Mouse (Mus musculus): ENCODE data around the gene Usp42. TPM values are rescaled to one million over a fixed set of nuclear protein-coding genes. Genes with fewer than 3 reads are reported as not detected.
A peak's percentile ranks its signal among the peaks of the same experiment; 100 is the strongest.

The Usp42 gene
- polyA plus RNA-seq, 1 experiment from 2014 or later, result 15.4 TPM

- Histone ChIP-seq H3K9ac (no peak overlapping the region), H3K4me2 (replicated peaks) (no peak overlapping the region), H3K36me3 (peaks cover 11% of the 10 kb centered on the region; the same call in 1 of the 2 replicates), H3K27ac (no peak overlapping the region), H3K9me3 (no peaks in the 10 kb centered on the region), H3K27me3 (replicated peaks) (no peaks in the 10 kb centered on the region), H3K4me1 (replicated peaks) (peaks cover 5% of the 10 kb centered on the region; the same call in 1 of the 2 replicates), H3K4me3 (replicated peaks) (no peak overlapping the region)
- 79% methylated on average over 8 of the region's 8 CpGs for whole genome bisulfite sequencing
- no peak for ATAC-seq
Measured at GRCm38 (mm10) chr5:143684911-143685390, 47.1 kb downstream of the Usp42 start.

DNA sequence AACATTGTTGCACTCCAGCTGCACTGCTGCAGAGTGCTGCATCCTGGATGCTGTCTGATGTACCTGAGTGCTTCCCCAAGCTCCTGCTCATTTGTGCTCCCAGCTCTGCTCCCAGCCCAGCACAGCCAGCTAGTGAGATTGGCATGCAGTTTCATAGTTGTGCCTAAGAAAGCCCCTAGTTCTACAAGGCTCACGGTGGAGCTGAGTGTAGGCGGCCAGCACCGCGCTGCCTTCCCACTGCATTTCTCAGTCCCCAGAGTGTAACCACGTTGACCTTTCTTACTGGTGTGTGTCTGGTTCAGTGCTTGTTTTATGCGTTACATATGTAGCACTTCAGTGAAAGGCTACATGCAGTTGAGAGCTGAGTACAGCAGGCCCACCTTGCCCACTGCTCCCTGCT lies 48.4 kb downstream of the Usp42 start:
- Histone ChIP-seq H3K4me1 (replicated peaks) (peaks cover 9% of the 10 kb centered on the region; the same call in 1 of the 2 replicates), H3K4me3 (replicated peaks) (no peak overlapping the region), H3K9me3 (no peaks in the 10 kb centered on the region), H3K4me2 (replicated peaks) (no peak overlapping the region), H3K27ac (no peak overlapping the region), H3K9ac (no peak overlapping the region), H3K36me3 (peaks cover 11% of the 10 kb centered on the region; the same call in 1 of the 2 replicates), H3K27me3 (replicated peaks) (no peaks in the 10 kb centered on the region)
- WGBS, result 64% methylated on average over 6 of the region's 6 CpGs
- no peak for ATAC-seq

- Histone ChIP-seq H3K4me3 (replicated peaks) (no peak overlapping the region), H3K4me2 (replicated peaks) (no peak overlapping the region), H3K27ac (no peak overlapping the region), H3K27me3 (replicated peaks) (no peaks in the 10 kb centered on the region), H3K9ac (no peak overlapping the region), H3K9me3 (no peaks in the 10 kb centered on the region), H3K4me1 (replicated peaks) (peaks cover 24% of the 10 kb centered on the region), H3K36me3 (no peaks in the 10 kb centered on the region)
- WGBS, result 64% methylated on average over 6 of the region's 6 CpGs
- ATAC-seq, result no peak
Measured at GRCm38 (mm10) chr5:143679654-143680053, 52.4 kb downstream of the Usp42 start.

- Histone ChIP-seq H3K9ac (no peak overlapping the region), H3K9me3 (no peaks in the 10 kb centered on the region), H3K4me2 (replicated peaks) (no peak overlapping the region), H3K4me3 (replicated peaks) (no peak overlapping the region), H3K4me1 (replicated peaks) (peaks cover 21% of the 10 kb centered on the region), H3K36me3 (no peaks in the 10 kb centered on the region), H3K27me3 (replicated peaks) (no peaks in the 10 kb centered on the region), H3K27ac (no peak overlapping the region; the same call in 1 of the 2 replicates)
- 35% methylated on average over 6 of the region's 6 CpGs for WGBS
- no peak; the same call in 1 of the 2 replicates for ATAC-seq
Measured at GRCm38 (mm10) chr5:143678634-143679271, 53.3 kb downstream of the Usp42 start.

DNA sequence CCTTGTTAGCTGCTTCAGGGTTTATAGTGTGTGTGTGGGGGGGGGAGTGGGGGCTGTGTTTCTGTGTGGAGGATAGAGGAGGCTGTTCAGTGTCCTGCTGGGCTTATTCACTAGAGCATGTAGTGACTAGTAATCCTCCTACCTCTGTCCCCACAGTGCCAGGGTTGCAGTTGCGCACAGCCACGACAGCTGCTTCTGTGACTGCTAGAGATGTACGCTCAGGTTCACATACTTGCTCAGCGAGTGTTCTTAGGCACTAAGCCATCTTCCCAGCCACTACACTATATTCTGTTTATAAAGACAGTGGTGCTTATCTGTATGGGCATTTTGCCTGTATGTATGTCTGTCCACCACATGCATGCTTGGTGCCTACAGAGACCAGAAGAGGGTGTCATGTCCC lies 54.7 kb downstream of the Usp42 start:
- no peaks in the 10 kb centered on the region for H3K36me3 ChIP-seq
- 60% methylated on average over 4 of the region's 4 CpGs for WGBS
- H3K4me1 ChIP-seq (replicated peaks), result peaks cover 19% of the 10 kb centered on the region
- no peaks in the 10 kb centered on the region for H3K27me3 ChIP-seq (replicated peaks)
- H3K4me3 ChIP-seq (replicated peaks), result no peak overlapping the region
- no peak overlapping the region for H3K9ac ChIP-seq
- no peak overlapping the region for H3K4me2 ChIP-seq (replicated peaks)
- no peaks in the 10 kb centered on the region for H3K9me3 ChIP-seq
- H3K27ac ChIP-seq, result no peak overlapping the region
- no peak for ATAC-seq

DNA sequence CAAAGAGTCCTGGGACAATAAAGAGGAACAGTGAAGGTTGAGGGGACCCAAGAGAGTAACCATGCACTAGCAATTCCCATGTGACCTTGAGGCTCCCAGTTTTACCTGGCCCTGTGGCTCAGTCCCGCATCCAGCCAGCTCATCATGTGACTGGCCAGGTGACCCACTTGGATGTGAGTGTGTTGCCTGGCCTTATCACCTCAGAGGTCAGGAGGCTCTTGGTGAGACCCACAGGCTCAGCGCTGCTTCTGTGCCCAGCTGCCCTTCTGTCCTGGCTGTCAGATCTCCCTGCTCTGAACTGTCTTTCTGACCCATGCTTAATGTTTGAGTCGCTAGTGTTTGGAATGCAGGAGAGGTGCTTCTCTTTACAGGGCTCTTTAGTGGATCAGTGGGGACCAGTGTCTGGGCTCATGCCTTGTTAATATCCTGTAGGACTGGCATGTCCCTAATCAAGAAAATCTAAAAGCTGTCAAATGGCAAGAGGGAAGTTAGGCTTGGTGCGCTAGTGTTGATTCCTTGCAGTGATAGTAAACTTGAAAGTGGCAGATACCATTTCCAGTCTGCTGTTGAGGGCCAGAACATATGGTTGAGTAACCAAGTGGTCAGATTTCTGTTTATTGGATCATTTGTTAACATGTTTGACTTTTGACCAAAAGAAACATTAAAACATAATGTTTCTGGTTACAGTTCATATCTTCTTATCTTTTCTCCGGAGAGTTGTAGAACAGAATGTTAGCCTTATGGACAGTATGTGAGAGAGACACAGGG lies 55.7 kb downstream of the Usp42 start:
- WGBS, result 53% methylated on average over 5 of the region's 5 CpGs
- Histone ChIP-seq H3K9me3 (no peaks in the 10 kb centered on the region), H3K4me2 (replicated peaks) (no peak overlapping the region), H3K36me3 (no peaks in the 10 kb centered on the region), H3K27me3 (replicated peaks) (no peaks in the 10 kb centered on the region), H3K4me1 (replicated peaks) (peaks cover 19% of the 10 kb centered on the region), H3K9ac (no peak overlapping the region), H3K27ac (no peak overlapping the region), H3K4me3 (replicated peaks) (no peak overlapping the region)
- ATAC-seq, result 0 out of 2 replicates have a peak, but pooled peaks have one; percentile 28

DNA sequence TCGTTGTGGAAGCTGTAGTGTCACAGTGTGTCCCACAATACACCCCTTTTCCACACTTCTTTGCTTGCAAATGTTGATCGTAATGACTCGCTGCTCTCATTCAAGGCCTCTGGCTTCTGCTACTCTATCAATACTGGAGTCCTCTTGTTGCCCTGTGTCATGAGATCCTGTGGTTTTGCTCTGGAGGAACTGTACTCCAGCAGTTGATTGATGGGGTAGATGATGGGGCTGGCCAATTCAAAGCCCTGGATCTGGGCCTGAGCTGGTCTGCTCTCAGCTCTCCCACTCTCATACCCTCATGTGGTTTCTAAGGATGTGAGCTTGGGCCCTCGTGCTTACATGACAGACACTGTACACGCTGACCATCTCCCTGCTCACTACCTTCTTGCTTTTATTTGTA lies 57.5 kb downstream of the Usp42 start:
- 59% methylated on average over 5 of the region's 5 CpGs for WGBS
- ATAC-seq, result no peak
- peaks cover 19% of the 10 kb centered on the region for H3K4me1 ChIP-seq (replicated peaks)
- H3K9me3 ChIP-seq, result no peaks in the 10 kb centered on the region
- H3K9ac ChIP-seq, result no peak overlapping the region
- no peak overlapping the region for H3K4me2 ChIP-seq (replicated peaks)
- H3K27ac ChIP-seq, result no peak overlapping the region
- no peaks in the 10 kb centered on the region for H3K36me3 ChIP-seq
- H3K27me3 ChIP-seq (replicated peaks), result no peaks in the 10 kb centered on the region
- no peak overlapping the region for H3K4me3 ChIP-seq (replicated peaks)

GRCm38 (mm10) chr5:143670740-143671415 lies 61.2 kb downstream of the Usp42 start:
- Histone ChIP-seq H3K9me3 (no peaks in the 10 kb centered on the region), H3K9ac (no peak overlapping the region), H3K36me3 (no peaks in the 10 kb centered on the region), H3K4me3 (replicated peaks) (no peak overlapping the region), H3K4me1 (replicated peaks) (no peaks in the 10 kb centered on the region), H3K27me3 (replicated peaks) (no peaks in the 10 kb centered on the region), H3K4me2 (replicated peaks) (no peak overlapping the region), H3K27ac (no peak overlapping the region)
- WGBS, result 76% methylated on average over 6 of the region's 6 CpGs
- ATAC-seq, result no peak

- Histone ChIP-seq H3K36me3 (no peaks in the 10 kb centered on the region), H3K27me3 (replicated peaks) (no peaks in the 10 kb centered on the region), H3K9ac (no peak overlapping the region), H3K4me3 (replicated peaks) (no peak overlapping the region), H3K9me3 (no peaks in the 10 kb centered on the region), H3K4me1 (replicated peaks) (no peaks in the 10 kb centered on the region), H3K4me2 (replicated peaks) (no peak overlapping the region), H3K27ac (peak overlapping the region; percentile 57; the same call in 1 of the 2 replicates)
- no peak for ATAC-seq
- WGBS, result 39% methylated on average over 2 of the region's 2 CpGs
Measured at GRCm38 (mm10) chr5:143669839-143670238, 62.2 kb downstream of the Usp42 start.

GRCm38 (mm10) chr5:143669393-143669792 lies 62.7 kb downstream of the Usp42 start:
- ATAC-seq, result no peak
- Histone ChIP-seq H3K4me1 (replicated peaks) (no peaks in the 10 kb centered on the region), H3K9me3 (no peaks in the 10 kb centered on the region), H3K27me3 (replicated peaks) (no peaks in the 10 kb centered on the region), H3K27ac (peak overlapping the region; percentile 57; the same call in 1 of the 2 replicates), H3K4me3 (replicated peaks) (no peak overlapping the region), H3K36me3 (no peaks in the 10 kb centered on the region), H3K4me2 (replicated peaks) (no peak overlapping the region), H3K9ac (no peak overlapping the region)
- WGBS, result 50% methylated on average over 2 of the region's 2 CpGs

GRCm38 (mm10) chr5:143668884-143669283 lies 63.2 kb downstream of the Usp42 start:
- Histone ChIP-seq H3K4me3 (replicated peaks) (no peak overlapping the region), H3K9me3 (no peaks in the 10 kb centered on the region), H3K9ac (no peak overlapping the region), H3K4me1 (replicated peaks) (0 out of 2 replicates have a peak, but pooled peaks cover 4% of the 10 kb centered on the region), H3K4me2 (replicated peaks) (no peak overlapping the region), H3K27ac (no peak overlapping the region), H3K36me3 (no peaks in the 10 kb centered on the region), H3K27me3 (replicated peaks) (no peaks in the 10 kb centered on the region)
- no peak for ATAC-seq
- WGBS, result 64% methylated on average over 2 of the region's 2 CpGs

DNA sequence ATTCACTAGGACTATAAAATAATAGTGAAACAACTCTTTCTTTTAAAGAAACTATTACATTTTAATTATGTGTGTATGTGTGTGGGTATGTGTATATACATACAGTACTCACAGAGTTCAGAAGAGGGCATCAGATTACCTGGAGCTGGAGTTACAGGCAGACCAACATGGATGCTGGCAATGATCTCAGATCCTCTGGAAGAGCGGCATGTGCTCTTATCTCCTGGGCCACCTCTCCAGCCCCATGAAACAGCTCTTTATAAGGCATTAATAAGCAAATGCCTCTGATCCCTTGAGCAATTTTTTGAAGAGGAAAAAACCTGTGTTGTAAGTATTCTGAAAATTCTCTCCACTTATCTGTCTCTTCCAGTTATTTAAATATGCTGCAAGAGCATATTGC lies 66.1 kb downstream of the Usp42 start:
- Histone ChIP-seq H3K9ac (no peak overlapping the region), H3K36me3 (no peaks in the 10 kb centered on the region), H3K4me1 (replicated peaks) (peaks cover 9% of the 10 kb centered on the region; the same call in 1 of the 2 replicates), H3K4me3 (replicated peaks) (no peak overlapping the region), H3K27ac (no peak overlapping the region), H3K9me3 (no peaks in the 10 kb centered on the region), H3K4me2 (replicated peaks) (no peak overlapping the region), H3K27me3 (replicated peaks) (no peaks in the 10 kb centered on the region)
- ATAC-seq, result no peak
- 91% methylated on average over 1 of the region's 1 CpGs for WGBS
